Mouse (Mus musculus) naive thymus-derived CD4-positive, alpha-beta T cell, adult 2 months (primary cell): ENCODE results near the gene Gm6040.

Experiments
- DNase-seq: peaks from one replicate; pipeline ENCODE4 v3.0.0-alpha.2; 2011; ENCODE audit warnings: low read depth

The Gm6040 gene

GRCm38 (mm10) chr8:20921971-20922370 lies at the start of gene Gm6040:
Gm6040 (minus strand) TSS chr8:20922071.
- no peak for DNase-seq

GRCm38 (mm10) chr8:20964531-20964930 lies 42.7 kb upstream of the Gm6040 start:
- no peak for DNase-seq

GRCm38 (mm10) chr8:20944610-20945009 lies 22.7 kb upstream of the Gm6040 start, which contains the start of gene AY761185:
AY761185 (minus strand) TSS chr8:20944710.
- DNase-seq, result no peak

GRCm38 (mm10) chr8:20912288-20912687 lies 9.6 kb downstream of the Gm6040 start:
- no peak for DNase-seq

GRCm38 (mm10) chr8:20908256-20908655 lies 13.6 kb downstream of the Gm6040 start:
- DNase-seq, result no peak

GRCm38 (mm10) chr8:20907119-20907518 lies 14.8 kb downstream of the Gm6040 start:
- no peak for DNase-seq

- no peak for DNase-seq
Measured at GRCm38 (mm10) chr8:20902527-20902926, 19.3 kb downstream of the Gm6040 start, which contains the start of gene Gm15056. Gm15056 (minus strand) TSS chr8:20902627.

GRCm38 (mm10) chr8:20892369-20892768 lies 29.5 kb downstream of the Gm6040 start, which contains the start of gene Defb33:
Defb33 (plus strand) TSS chr8:20892669.
- DNase-seq, result no peak

GRCm38 (mm10) chr8:20874608-20875007 lies 47.3 kb downstream of the Gm6040 start:
- DNase-seq, result no peak
